Mouse (Mus musculus): ENCODE measurements at regions not wholly inside any gene's neighbourhood (a gene's known extent, or its start where the extent isn't known, plus 50 kb on each side); places are given as distances from the start of the nearest gene placed in this dataset.

DNA sequence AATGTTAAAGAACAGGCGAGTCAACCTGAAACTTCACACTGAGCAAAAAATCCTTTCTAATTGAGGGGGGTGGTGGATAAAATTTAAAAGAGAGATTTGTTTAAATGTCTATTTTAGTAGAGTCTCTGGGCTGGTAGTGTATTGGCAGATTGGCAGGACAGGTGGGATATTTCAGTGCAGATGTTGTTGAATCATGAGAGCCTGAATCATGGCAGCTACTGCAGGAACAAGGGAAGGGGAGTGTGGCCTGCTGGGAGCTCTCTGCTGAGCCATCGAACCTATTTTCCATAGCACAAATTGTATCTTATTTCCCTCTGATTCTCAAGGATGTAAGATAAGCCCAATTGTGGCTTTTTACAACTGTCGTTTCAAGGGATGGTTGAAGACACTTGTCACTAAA is 760.0 kb upstream of the Lrrc6 start:
- Histone ChIP-seq H3K36me3 (ENCODE audit: control insufficient read depth, insufficient read depth) (no peaks in the 10 kb centered on the region), H3K27me3 (ENCODE audit: control insufficient read depth, insufficient read depth, insufficient read length) (no peaks in the 10 kb centered on the region), H3K4me3 (ENCODE audit: insufficient read depth, poor library complexity, severe bottlenecking) (no peak overlapping the region), H3K79me3 (ENCODE audit: low read depth) (no peaks in the 10 kb centered on the region), H3ac (ENCODE audit: control insufficient read depth, insufficient read length, low read depth) (no peak overlapping the region), H3K79me2 (ENCODE audit: control insufficient read depth, insufficient read depth) (no peaks in the 10 kb centered on the region)
- peak; percentile 16 for TF ChIP-seq MAX (IDR thresholded peaks at IDR 0.05)
- no peak for TF ChIP-seq USF1 (IDR thresholded peaks at IDR 0.05; ENCODE audit: low read depth)
- peak; percentile 89 for TF ChIP-seq MYOD1 (IDR thresholded peaks at IDR 0.05; ENCODE audit: control insufficient read depth, insufficient read length, low read depth)

DNA sequence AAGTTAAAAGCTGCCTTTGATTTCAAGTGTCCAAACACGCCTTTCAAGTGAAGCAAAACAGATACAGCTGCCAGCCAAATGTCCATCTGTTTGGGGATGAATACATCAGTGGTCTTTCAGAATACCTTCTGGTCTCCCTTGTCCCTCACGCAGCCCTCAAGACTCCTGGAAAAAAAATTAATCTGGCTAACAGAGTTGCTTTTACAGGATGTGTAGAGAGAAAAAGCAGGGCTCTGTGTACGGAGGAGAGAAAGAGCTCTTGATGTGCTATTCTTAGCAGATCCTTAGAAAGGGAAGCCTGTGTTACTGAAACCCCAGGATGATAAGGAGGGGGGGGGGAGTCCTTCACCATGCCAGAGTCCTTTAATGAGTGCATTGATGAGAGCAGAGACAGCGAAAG is 748.4 kb upstream of the Lrrc6 start:
- no peak overlapping the region for H3K4me3 ChIP-seq (ENCODE audit: insufficient read depth, poor library complexity, severe bottlenecking)
- H3K79me3 ChIP-seq (ENCODE audit: low read depth) = no peaks in the 10 kb centered on the region
- TF ChIP-seq MAX (IDR thresholded peaks at IDR 0.05) = no peak
- TF ChIP-seq FOSL1 (IDR thresholded peaks at IDR 0.05; ENCODE audit: insufficient read depth, low read length, poor library complexity, severe bottlenecking) = no peak
- TF ChIP-seq CEBPB (IDR thresholded peaks at IDR 0.05; ENCODE audit: low read depth) = no peak
- TF ChIP-seq USF1 (IDR thresholded peaks at IDR 0.05; ENCODE audit: low read depth) = no peak
- TF ChIP-seq MYOG (IDR thresholded peaks at IDR 0.05; ENCODE audit: control insufficient read depth, extremely low read depth, insufficient read length) = no peak
- TF ChIP-seq MYOD1 (IDR thresholded peaks at IDR 0.05; ENCODE audit: control insufficient read depth, insufficient read length, low read depth) = no peak
- TF ChIP-seq CTCF (IDR thresholded peaks at IDR 0.05; ENCODE audit: control insufficient read depth, insufficient read depth, insufficient read length) = no peak
- H3ac ChIP-seq (ENCODE audit: control insufficient read depth, insufficient read length, low read depth) = no peak overlapping the region
- no peaks in the 10 kb centered on the region for H3K36me3 ChIP-seq (ENCODE audit: control insufficient read depth, insufficient read depth)
- no peaks in the 10 kb centered on the region for H3K27me3 ChIP-seq (ENCODE audit: control insufficient read depth, insufficient read depth, insufficient read length)
- H3K79me2 ChIP-seq (ENCODE audit: control insufficient read depth, insufficient read depth) = no peaks in the 10 kb centered on the region

DNA sequence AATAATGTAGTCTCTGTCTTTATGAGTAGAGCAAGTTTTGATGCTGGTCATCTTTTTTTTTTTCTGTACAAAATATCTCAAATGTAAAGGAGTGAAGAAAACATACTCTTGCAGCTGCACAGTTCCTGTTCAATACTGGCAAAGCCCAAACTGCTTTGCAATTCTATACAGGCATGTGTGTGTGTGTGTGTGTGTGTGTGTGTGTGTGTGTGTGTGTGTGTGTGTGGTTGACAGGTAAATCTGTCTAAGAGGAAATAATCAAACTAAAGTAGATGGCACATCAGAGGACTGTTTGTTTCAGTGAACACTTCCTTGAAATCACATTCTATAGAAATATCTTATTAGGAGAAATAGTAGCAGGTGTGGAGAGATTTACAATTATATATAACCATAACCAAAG is 747.8 kb upstream of the Lrrc6 start:
- H3K79me3 ChIP-seq (ENCODE audit: low read depth) = no peaks in the 10 kb centered on the region
- no peaks in the 10 kb centered on the region for H3K79me2 ChIP-seq (ENCODE audit: control insufficient read depth, insufficient read depth)
- H3K36me3 ChIP-seq (ENCODE audit: control insufficient read depth, insufficient read depth) = no peaks in the 10 kb centered on the region
- no peak overlapping the region for H3K4me3 ChIP-seq (ENCODE audit: insufficient read depth, poor library complexity, severe bottlenecking)
- H3ac ChIP-seq (ENCODE audit: control insufficient read depth, insufficient read length, low read depth) = no peak overlapping the region
- H3K27me3 ChIP-seq (ENCODE audit: control insufficient read depth, insufficient read depth, insufficient read length) = no peaks in the 10 kb centered on the region
- TF ChIP-seq FOSL1 (IDR thresholded peaks at IDR 0.05; ENCODE audit: insufficient read depth, low read length, poor library complexity, severe bottlenecking) (no peak), MAX (IDR thresholded peaks at IDR 0.05) (no peak), CEBPB (IDR thresholded peaks at IDR 0.05; ENCODE audit: low read depth) (no peak), MYOD1 (IDR thresholded peaks at IDR 0.05; ENCODE audit: control insufficient read depth, insufficient read length, low read depth) (no peak), USF1 (IDR thresholded peaks at IDR 0.05; ENCODE audit: low read depth) (no peak), CTCF (IDR thresholded peaks at IDR 0.05; ENCODE audit: control insufficient read depth, insufficient read depth, insufficient read length) (no peak), MYOG (IDR thresholded peaks at IDR 0.05; ENCODE audit: control insufficient read depth, extremely low read depth, insufficient read length) (no peak)

DNA sequence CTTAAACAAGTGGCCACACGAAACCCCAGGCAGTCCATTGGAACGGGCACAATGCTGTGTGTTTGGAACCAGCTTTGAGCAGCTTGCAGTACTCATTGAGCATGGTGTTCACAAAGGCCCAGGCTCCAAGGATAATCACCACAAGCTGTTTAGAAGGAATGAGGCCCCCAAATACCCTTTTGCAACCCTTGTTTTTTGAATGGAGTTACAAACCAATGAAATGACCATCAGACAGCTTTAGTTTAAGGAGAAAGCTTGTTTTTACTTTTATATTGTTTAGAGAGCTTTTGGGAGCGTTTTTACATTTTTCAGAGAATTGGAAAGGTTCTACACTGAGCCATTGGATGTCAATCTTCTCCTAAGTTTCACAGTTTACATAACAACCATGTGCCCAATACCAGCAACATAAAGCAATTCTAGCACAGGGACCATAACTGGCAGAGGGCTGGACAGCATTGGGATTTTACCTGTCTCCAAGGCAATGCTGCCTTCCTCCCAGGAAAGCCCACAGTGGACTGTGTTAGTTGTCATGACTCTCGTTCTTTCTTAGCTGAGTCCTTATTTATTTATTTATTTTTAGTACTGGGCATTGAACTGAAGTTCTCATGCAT is 745.1 kb upstream of the Lrrc6 start:
- Histone ChIP-seq H3K79me3 (ENCODE audit: low read depth) (no peaks in the 10 kb centered on the region), H3K79me2 (ENCODE audit: control insufficient read depth, insufficient read depth) (no peaks in the 10 kb centered on the region), H3ac (ENCODE audit: control insufficient read depth, insufficient read length, low read depth) (no peak overlapping the region), H3K27me3 (ENCODE audit: control insufficient read depth, insufficient read depth, insufficient read length) (no peaks in the 10 kb centered on the region), H3K36me3 (ENCODE audit: control insufficient read depth, insufficient read depth) (no peaks in the 10 kb centered on the region), H3K4me3 (ENCODE audit: insufficient read depth, poor library complexity, severe bottlenecking) (no peak overlapping the region)
- no peak for TF ChIP-seq CTCF (IDR thresholded peaks at IDR 0.05; ENCODE audit: control insufficient read depth, insufficient read depth, insufficient read length)
- no peak for TF ChIP-seq MYOD1 (IDR thresholded peaks at IDR 0.05; ENCODE audit: control insufficient read depth, insufficient read length, low read depth)

DNA sequence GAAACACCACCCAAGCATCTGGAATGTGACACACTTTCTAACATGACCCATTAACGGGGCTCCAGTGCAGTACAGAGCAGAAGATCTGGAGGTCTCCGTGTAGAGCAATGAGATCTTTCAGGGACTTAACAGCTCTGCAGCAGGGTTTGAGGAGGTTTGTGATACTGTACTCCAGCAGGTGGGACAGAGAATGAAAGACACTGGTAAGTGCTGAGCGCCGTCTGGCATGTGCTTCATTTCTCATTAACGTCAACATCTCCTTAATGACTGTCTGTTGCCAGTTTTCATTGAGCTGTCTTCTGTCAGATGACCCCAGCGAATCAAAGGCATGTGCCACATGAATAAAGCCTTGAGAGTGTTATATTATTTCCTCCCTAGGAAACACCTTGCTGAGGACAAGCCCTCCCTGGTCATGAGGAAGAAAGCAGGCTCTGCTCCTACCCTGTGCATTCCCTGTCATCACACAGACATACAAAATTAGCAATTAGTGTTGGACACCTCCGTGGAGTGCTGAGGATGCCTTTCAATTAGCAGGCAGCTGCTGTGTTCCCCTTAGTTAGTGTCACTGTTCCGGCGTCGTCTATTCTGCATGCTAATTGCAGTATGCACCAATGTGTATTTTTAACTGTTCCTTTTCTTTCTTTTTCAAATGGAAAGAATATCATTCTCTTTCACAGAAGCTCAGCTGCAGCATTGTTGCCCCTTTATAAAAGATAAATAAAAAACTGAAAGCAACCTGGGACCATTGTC is 744.4 kb upstream of the Lrrc6 start:
- Histone ChIP-seq H3K79me2 (ENCODE audit: control insufficient read depth, insufficient read depth) (no peaks in the 10 kb centered on the region), H3ac (ENCODE audit: control insufficient read depth, insufficient read length, low read depth) (no peak overlapping the region), H3K27me3 (ENCODE audit: control insufficient read depth, insufficient read depth, insufficient read length) (no peaks in the 10 kb centered on the region), H3K36me3 (ENCODE audit: control insufficient read depth, insufficient read depth) (no peaks in the 10 kb centered on the region), H3K4me3 (ENCODE audit: insufficient read depth, poor library complexity, severe bottlenecking) (no peak overlapping the region), H3K79me3 (ENCODE audit: low read depth) (no peaks in the 10 kb centered on the region)
- TF ChIP-seq MYOG (IDR thresholded peaks at IDR 0.05; ENCODE audit: control insufficient read depth, extremely low read depth, insufficient read length) (no peak), CTCF (IDR thresholded peaks at IDR 0.05; ENCODE audit: control insufficient read depth, insufficient read depth, insufficient read length) (no peak), CEBPB (IDR thresholded peaks at IDR 0.05; ENCODE audit: low read depth) (no peak)

DNA sequence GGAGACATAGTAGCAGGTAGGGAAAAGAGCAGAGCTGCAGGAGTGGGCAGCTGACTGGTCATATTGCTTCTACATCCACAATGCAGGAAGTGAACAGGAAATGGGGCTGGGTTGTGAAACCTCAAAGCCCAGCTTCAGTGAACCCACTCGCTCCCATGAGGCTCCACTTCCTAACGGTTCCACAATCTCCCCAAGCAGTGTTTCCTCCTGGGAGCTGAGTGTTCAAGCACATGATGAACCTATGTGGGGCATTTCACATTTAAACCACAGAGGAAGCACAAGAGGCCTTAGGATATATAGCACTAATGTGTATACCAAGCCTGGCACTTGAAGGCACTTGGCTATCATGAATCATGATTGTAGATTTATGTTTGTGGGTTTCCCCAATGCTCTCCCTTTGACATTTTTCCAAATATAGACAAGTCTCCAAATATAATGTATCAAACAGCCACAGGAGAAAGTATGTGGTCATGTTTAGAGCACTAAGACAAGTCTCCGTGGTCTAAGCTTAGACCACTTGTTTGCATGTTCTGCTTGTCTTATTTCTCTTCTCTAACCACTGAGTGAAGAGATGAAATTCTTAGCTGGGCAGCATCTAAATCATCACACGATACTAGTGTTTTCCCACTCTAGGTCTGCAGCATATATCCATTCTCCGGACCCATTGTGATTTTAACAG is 734.5 kb upstream of the Lrrc6 start:
- no peak overlapping the region for H3ac ChIP-seq (ENCODE audit: control insufficient read depth, insufficient read length, low read depth)
- H3K36me3 ChIP-seq (ENCODE audit: control insufficient read depth, insufficient read depth) = no peaks in the 10 kb centered on the region
- no peaks in the 10 kb centered on the region for H3K79me2 ChIP-seq (ENCODE audit: control insufficient read depth, insufficient read depth)
- no peaks in the 10 kb centered on the region for H3K79me3 ChIP-seq (ENCODE audit: low read depth)
- H3K4me3 ChIP-seq (ENCODE audit: insufficient read depth, poor library complexity, severe bottlenecking) = no peak overlapping the region
- TF ChIP-seq MYOG (IDR thresholded peaks at IDR 0.05; ENCODE audit: control insufficient read depth, extremely low read depth, insufficient read length) (no peak), MAX (IDR thresholded peaks at IDR 0.05) (no peak), MYOD1 (IDR thresholded peaks at IDR 0.05; ENCODE audit: control insufficient read depth, insufficient read length, low read depth) (no peak), USF1 (IDR thresholded peaks at IDR 0.05; ENCODE audit: low read depth) (no peak), CEBPB (IDR thresholded peaks at IDR 0.05; ENCODE audit: low read depth) (no peak), FOSL1 (IDR thresholded peaks at IDR 0.05; ENCODE audit: insufficient read depth, low read length, poor library complexity, severe bottlenecking) (no peak), CTCF (IDR thresholded peaks at IDR 0.05; ENCODE audit: control insufficient read depth, insufficient read depth, insufficient read length) (no peak)
- no peaks in the 10 kb centered on the region for H3K27me3 ChIP-seq (ENCODE audit: control insufficient read depth, insufficient read depth, insufficient read length)
